Mouse (Mus musculus) hindbrain, embryonic 10.5 days (tissue): ENCODE measurements around the gene Map2k6. TPM values are rescaled to one million over a fixed set of nuclear protein-coding genes. Genes with fewer than 3 reads are reported as not detected.

ENCODE experiments used
- DNase-seq: peaks from one replicate; pipeline ENCODE4 v3.0.0-alpha.2; 2017; ENCODE audit warnings: low spot score
- H3K27ac ChIP-seq: fragments of 300-500 bp; sonication (generic); 2 replicates; pipeline ENCODE4 v1.5.1; 2016; ENCODE audit warnings: mild to moderate bottlenecking, moderate library complexity
- H3K27me3 ChIP-seq: fragments of 300-500 bp; sonication (generic); 2 replicates; pipeline ENCODE4 v1.6.1; 2016; ENCODE audit warnings: mild to moderate bottlenecking; ENCODE audit not compliant: poor library complexity, insufficient read depth, severe bottlenecking
- H3K36me3 ChIP-seq: fragments of 300-500 bp; sonication (generic); 2 replicates; pipeline ENCODE4 v1.6.1; 2016; ENCODE audit warnings: mild to moderate bottlenecking, moderate library complexity
- H3K4me1 ChIP-seq: fragments of 300-500 bp; sonication (generic); replicated peaks from 2 replicates; pipeline ENCODE4 v1.6.1; 2016; ENCODE audit warnings: mild to moderate bottlenecking
- H3K4me3 ChIP-seq: fragments of 300-500 bp; sonication (generic); 2 replicates; pipeline ENCODE4 v1.5.1; 2016; ENCODE audit warnings: mild to moderate bottlenecking, moderate library complexity
- H3K9me3 ChIP-seq: fragments of 300-500 bp; sonication (generic); 2 replicates; pipeline ENCODE4 v1.6.1; 2016; ENCODE audit warnings: mild to moderate bottlenecking, moderate library complexity
- WGBS: fragments of 180-500 bp; shearing (Covaris S2); methylation state at CpG from one replicate; pipeline ENCODE4 v1.1.7; 2016; 5-methylcytosine and 5-hydroxymethylcytosine counted together
- polyA plus RNA-seq: library from polyadenylated mRNA; unstranded; fragments of >200 nt; fragmentation: Nextera tagmentation; extraction: Ambion mirVana; gene quantifications from 2 replicates; pipeline ENCODE4 v1.2.1, GENCODE M21; 2016

Map2k6 gene
- polyA plus RNA-seq, 1 experiment from 2014 or later = 30.5 TPM

GRCm38 (mm10) chr11:110566307-110566706 lies 167.4 kb downstream of the Map2k6 start:
- Histone ChIP-seq H3K27ac (no peak overlapping the region), H3K4me3 (no peak overlapping the region), H3K4me1 (0 out of 2 replicates have a peak, but pooled peaks cover 3% of the 10 kb centered on the region), H3K27me3 (no peaks in the 10 kb centered on the region), H3K36me3 (no peaks in the 10 kb centered on the region), H3K9me3 (no peaks in the 10 kb centered on the region)
- 90% methylated on average over 7 of the region's 7 CpGs for WGBS
- no peak for DNase-seq

GRCm38 (mm10) chr11:110572548-110572947 lies 173.6 kb downstream of the Map2k6 start:
- WGBS = 58% methylated on average over 10 of the region's 10 CpGs
- H3K4me1 ChIP-seq = no peaks in the 10 kb centered on the region

More at GRCm38 (mm10) chr11:110572548-110572947, 173.6 kb downstream of the Map2k6 start:
- H3K36me3 ChIP-seq = no peaks in the 10 kb centered on the region
- no peaks in the 10 kb centered on the region for H3K27me3 ChIP-seq
- no peak overlapping the region for H3K4me3 ChIP-seq
- no peaks in the 10 kb centered on the region for H3K9me3 ChIP-seq
- no peak overlapping the region for H3K27ac ChIP-seq
- DNase-seq = peak; percentile 30

Other genes with a start within 250 kb of the Map2k6 start
- 3.3 and 4.7 TPM in 2 replicates for gene Abca9, start 230.9 kb upstream of the Map2k6 start, polyA plus RNA-seq
- gene Abca6, start 147.3 kb upstream of the Map2k6 start, polyA plus RNA-seq = 0.24 and 0.50 TPM in 2 replicates
- 2.5 and 2.6 TPM in 2 replicates for gene Abca5, start 61.4 kb upstream of the Map2k6 start, polyA plus RNA-seq